Mouse (Mus musculus) cerebellum, postnatal 10 days (tissue): ENCODE results near the gene Foxk1.

Experiments used
- DNase-seq, 2 experiments: peaks; one replicate each; pipeline ENCODE4 v3.0.0; 2021; ENCODE audit warnings: mixed read lengths in 2 of 2

The Foxk1 gene

DNA sequence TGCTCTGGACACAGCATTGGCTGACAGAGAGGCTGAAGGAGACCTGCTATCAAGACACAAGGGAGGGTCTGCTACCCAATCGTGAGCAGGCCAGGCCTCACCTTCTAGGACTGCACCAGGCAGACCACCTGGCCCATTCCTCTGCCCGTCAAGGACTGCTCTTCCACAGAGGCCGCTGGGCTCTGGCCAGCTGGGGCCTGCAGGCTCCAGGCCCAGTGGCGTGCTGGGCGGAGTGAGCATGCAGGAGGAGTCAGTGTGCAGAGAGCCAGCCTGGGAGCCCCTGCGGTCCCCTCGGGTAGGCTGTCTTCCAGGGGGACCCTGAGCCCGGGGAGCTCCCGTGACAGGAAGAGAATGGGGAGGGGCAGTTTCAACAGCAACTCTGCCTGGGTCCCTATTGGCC lies 85.4 kb downstream of the Foxk1 start:
- peak in 1 of 2 experiments; percentile 59 for DNase-seq

DNA sequence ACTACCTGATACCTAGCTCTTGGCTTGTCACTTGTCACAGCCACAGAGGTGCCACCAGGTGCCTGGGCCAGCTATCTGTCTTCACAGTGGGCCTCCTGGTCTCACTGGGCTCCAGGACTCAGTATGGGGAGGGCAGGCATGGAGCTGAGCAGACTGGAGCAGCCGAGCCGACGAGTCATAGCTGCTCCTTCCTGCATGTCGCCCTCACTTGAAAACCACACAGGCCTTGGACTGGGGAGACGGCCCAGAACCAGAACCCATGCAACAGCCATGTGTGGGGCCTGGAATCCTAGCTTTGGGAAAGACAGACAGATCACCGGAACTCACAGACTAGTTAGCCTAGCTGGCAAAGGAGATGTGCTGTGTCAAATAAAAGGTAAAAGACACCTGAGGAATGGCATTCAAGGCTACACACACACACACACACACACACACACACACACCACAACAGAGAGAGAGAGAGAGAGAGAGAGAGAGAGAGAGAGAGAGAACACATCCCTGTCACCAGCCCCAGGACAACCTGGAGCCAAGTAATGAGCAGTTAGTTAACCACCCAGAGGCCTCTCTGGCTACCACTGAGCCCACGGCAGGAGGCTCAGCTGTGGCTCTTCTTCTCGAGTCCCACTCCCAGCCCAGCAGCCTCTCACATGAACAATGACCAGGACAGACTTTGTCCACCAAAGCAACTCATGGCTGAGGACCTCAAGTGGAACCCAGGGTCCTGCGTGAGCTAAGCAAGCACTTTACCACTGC lies 88.8 kb downstream of the Foxk1 start:
- no peak for DNase-seq

DNA sequence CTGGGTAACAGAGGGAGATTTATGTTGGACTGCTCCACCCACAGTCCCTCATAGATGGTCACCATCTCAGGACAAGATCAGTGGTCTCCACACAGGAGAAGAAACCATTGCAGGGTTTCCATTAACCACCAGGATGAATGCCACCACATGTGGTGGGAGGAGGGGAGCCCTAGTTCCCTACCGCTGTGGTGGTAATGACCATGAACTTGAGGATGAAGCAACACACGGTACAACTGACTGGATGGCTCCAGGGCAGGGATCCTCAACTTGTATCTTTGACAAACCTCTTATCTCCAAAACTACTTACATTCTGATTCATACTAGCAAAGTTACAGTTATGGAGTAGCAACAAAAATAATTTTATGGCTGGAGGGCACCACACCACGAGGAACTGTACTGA lies 92.0 kb downstream of the Foxk1 start:
- DNase-seq = no peak

DNA sequence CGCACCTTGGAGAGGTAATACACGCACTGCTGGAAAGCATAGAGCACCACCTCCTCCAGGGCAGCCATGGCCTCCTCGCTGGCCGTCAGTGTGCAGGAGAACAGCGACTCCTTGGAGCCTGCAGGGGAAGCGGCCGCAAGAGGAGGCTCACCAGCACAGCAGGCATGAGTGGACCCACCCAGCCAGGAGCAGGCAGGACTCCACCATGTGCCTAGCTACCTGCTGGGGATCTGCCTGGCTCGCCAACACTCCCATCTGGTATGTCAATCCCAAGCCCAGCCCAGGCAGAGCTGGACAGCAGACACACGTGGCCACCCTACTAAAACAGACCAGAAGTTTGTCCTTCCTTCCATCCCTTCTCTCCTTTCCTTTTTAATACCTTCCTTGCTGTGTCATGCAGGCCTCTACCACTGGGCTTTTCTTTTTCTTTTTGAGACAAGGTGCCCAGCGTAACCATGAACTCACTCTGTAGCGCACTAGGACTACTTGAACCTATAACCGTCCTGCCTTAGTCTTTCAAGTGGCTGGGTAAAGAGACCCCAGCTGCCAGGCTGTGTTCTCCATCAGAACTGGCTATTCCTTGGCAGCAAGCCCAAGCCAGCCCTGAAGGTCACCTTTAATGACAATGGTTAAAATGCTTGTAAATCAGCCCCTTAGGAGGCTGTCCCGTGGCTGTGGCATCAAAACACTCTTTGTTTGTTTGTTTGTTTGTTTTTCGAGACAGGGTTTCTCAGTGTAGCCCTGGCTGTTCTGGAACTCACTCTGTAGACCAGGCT lies 94.2 kb downstream of the Foxk1 start:
- peak; percentile 75 to 84 for DNase-seq

DNA sequence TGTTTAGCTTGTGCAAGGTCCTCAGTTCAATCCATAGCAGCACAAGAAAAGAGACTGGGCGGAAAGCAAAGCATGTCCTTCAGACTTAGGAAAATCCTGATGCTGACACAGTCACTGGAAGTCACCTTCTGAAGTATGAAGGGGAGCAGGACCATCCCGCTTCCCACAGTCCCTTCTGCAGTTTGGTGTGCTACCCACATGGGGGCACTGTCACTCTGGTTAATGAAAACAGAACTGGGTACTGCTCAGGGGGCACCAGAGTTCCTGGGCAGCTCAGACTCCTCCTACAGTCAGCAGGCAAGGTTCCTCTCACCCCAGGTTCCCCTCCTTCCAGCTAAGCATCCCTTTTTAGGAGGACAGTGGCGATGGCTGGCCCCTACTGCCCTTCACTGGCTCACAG lies 97.7 kb downstream of the Foxk1 start:
- DNase-seq = peak; percentile 80 to 83

DNA sequence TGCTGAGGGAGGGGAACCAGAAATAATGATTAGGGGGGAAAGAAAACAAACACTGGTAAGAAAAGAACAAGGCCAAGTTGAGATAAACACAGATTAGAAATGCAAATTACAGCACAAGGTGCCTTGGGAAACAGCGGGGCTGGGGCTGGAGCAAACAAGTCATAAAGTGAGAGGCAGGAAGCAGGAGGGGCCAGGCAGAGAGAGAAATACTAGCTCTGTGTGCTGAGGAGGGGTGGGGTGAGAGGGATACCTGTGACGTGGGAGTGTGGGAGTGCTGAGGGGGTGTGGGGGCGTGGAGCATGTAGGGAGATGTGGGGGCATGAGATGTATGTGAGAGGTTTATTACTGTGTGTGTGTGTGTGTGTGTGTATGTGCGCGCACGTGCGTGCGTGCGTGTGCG lies 99.6 kb downstream of the Foxk1 start:
- no peak for DNase-seq

DNA sequence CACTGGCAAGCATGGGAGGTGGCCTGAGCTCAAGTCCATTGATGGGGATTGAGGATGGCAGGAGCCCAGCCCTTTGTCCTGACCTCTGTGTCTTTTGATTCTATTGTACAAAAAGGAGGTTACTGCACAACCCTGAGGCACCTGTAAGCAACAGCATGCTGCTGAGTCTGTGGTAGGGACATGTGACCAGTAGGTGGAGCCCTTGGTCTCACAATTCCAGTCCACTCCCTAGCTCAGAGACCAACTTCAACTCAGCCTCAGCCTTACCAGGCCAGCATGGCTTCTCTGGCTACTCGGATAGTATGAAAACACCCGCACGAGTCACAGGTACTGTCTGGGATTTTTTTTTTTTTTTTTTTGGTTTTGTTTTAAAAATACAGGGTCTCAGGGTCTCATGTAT lies 101.1 kb downstream of the Foxk1 start:
- DNase-seq = peak; percentile 94

DNA sequence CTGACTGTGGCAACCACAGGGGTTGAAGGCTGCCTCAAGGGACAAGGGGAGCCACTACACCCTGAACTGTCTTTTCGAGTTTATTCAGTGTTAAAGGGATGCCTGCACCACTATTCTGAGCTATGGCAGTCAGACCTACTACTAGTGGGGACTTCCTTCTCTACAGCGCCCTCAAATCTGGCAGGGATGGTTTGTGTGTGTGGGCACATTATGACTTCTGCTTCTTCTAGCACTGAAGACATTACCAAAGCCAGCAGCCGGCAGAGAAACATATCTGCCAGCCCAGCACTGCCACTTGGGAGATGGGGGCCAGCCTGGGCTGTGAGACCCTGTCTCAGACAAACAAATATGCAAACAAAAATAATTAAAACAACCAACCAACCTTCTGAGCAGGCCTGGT lies 102.9 kb downstream of the Foxk1 start:
- no peak for DNase-seq

DNA sequence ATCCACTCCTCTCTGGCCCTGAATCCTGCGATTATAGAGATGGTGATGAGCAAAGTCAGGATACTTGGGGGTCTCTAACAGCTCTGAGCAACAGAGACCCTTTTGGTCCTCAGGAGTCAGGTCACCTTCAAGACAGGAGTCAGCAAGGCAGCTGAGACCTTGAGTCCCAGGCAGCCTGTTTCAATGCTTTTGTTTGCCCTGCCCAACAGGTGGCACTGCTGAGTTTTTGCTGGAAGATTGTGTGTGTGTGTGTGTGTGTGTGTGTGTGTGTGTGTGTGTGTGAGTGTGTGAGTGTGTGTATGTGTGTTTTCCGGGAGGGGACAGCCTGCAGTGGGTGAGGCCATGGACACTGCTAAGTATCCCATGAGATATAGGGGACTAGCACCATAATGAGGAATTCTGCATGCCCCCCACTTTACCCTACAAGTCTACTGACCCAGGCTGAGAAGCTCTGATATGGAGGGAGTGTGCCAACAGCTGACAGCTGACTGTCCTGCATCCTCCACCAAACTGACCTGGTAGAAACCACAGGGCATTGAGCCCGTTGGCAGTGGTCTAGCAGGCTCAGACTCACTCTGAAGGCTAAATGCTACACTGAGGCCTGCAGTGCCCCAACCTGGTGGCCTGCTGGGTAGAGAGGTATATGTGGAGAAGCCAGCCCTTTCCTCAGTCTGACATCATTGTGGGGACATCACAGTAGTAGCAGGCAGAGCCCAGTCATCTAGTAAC lies 104.6 kb downstream of the Foxk1 start:
- peak; percentile 58 to 60 for DNase-seq

DNA sequence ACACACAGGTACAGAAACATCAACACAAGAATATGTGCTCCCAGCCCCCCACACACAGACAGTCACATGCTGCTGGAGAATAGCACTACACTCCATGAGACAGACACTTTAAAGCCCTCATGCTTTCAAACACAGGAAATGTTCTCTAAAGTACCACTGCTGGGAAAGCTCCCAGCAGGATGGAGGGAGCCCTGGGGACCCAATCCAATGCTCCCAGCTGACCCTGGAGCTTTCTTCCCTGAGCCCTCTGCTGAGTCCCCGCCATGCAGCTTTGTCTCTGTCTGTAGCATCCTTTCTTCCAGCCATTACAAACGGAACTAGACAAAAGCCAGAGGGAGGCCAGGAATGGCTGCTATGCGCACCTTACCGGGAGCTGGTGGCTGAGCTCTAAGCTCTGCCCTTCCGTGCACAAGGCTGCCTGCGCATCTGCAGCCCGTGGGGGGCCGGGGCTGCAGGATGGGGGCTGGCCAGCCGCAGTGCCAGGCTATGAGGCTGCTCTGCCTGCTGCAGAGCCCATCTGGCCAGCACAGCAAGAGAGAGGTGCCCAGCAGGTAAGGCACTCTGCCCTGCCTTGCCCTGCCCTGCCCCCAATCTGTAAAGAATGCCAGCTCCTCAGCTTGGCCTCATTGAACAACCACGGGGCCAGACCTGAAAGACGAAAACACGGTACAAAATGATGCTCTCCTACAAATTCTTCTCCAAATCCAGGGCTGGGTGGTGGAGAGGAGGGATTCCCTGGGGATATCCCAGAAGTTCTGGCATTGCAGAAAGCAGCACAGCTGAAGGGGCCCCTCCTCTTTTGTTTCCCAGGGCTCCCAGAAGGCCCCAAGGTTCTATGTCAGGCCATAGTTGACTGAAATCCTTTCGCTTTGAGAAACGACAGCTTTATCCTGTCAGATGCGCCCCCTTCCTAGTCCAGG lies 108.1 kb downstream of the Foxk1 start:
- peak; percentile 91 to 92 for DNase-seq

DNA sequence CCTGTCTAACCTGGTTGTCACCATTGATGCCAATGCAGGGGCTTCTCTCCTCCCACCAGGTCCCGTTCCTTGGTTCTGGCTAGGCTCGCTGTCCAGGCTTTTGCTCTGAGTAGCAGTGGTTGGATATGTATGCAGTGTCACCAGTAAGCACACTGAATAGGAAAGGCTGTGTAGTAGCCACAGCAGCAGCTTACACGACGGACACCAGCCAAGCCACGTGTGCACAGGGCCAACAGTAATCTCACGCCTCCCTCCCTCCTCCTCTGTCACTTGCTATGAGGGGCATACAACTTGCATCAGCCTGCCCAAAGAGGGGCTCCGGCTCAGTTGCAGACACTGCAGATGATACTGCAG lies 108.7 kb downstream of the Foxk1 start:
- peak; percentile 64 to 70 for DNase-seq
